Mouse (Mus musculus) cerebellum, postnatal 25 days (tissue): ENCODE results near the gene Pdpk1.

ENCODE experiments used
- DNase-seq, 2 experiments: peaks; one replicate each; pipeline ENCODE4 v3.0.0; 2021; ENCODE audit warnings: mixed read lengths in 2 of 2

Gene Pdpk1

GRCm38 (mm10) chr17:24030551-24030950 is 120.2 kb downstream of the Pdpk1 start:
- DNase-seq, result no peak

DNA sequence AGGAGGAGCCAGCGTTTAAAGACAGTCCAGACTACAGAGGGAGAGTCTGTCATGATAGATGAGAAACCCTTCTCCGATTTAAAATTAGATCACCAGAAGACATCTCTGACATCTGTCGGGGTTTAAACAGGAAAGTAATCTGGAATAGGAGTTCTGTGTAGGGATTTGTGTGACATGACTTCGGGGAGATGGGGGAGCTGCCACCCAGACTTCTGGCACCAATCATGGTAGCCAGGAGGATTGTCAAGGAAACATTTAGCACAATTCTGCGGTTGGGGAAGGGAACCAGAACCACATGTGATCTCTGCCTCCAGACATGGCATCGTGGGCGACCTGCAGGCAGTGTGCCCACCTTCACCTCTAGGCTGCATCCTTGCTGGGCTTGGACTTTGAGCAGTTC is 121.2 kb downstream of the Pdpk1 start:
- no peak for DNase-seq
